Mouse (Mus musculus): ENCODE results near the gene Sh3gl1. TPM values are rescaled to one million over a fixed set of nuclear protein-coding genes. Genes with fewer than 3 reads are reported as not detected.

Sh3gl1 gene
- polyA plus RNA-seq, 1 experiment from 2014 or later, result 129 TPM

DNA sequence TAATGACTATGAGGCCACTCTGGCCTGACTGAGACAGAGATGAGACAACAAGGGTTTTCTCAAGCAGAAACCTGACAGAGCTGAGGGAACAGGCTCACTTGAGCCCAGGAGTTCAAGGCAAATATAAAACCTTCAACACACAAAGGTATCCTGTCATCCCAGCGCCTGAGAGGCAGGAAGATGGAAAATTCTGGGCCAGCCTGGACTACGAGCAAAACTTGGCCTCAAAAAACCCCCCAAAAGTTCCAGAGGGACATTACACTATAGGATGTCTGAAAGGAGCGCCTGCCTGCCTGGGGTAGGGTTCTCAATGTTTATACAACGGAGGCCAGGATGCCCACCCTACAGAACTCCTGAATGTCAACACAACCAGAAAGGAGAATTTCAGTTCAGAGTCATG lies 1.2 kb downstream of the Sh3gl1 start:
- no peak for ATAC-seq (replicated peaks; ENCODE audit: low FRiP score)
- Histone ChIP-seq H3K9ac (ENCODE audit: low read length) (peak overlapping the region; percentile 93), H3K27me3 (ENCODE audit: control insufficient read depth, insufficient read depth, low read length) (no peaks in the 10 kb centered on the region), H3K9me3 (ENCODE audit: control insufficient read depth, low read length) (no peaks in the 10 kb centered on the region), H3K36me3 (ENCODE audit: control insufficient read depth, insufficient read depth, low read length) (peaks cover 2% of the 10 kb centered on the region; the same call in 1 of the 2 replicates), H3K4me2 (ENCODE audit: low read depth, low read length, severe bottlenecking) (peak overlapping the region; percentile 57), H3K27ac (ENCODE audit: low read depth, low read length) (no peak overlapping the region), H3K4me3 (ENCODE audit: low read depth, low read length) (peak overlapping the region; percentile 85), H3K4me1 (replicated peaks; ENCODE audit: control insufficient read depth, insufficient read depth, low read length) (peaks cover 8% of the 10 kb centered on the region)
- no peak for DNase-seq (ENCODE audit: low spot score)
- 87% methylated on average over 4 of the region's 4 CpGs for WGBS

DNA sequence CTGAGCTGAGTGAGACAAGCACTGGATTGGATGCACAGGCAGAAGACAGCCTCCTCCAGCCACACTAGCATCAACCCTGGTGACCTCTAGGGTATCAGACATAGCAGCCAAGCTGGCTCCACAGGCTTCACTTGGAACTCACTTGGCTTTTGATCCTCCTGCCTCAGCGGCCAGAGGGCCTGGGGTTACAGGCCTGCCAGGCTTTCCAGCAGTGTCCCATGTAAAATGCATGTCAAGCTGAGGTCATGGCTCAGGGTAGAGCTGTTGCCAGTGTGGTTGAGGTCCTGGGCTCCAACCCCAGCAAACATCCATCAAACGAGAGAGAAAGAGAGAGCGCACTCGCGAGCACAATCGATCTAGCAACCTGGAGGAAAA lies 1.7 kb downstream of the Sh3gl1 start:
- no peaks in the 10 kb centered on the region for H3K27me3 ChIP-seq (ENCODE audit: control insufficient read depth, insufficient read depth, low read length)
- no peak overlapping the region for H3K4me3 ChIP-seq (ENCODE audit: low read depth, low read length)
- H3K9me3 ChIP-seq (ENCODE audit: control insufficient read depth, low read length), result no peaks in the 10 kb centered on the region
- H3K4me2 ChIP-seq (ENCODE audit: low read depth, low read length, severe bottlenecking), result no peak overlapping the region
- no peak overlapping the region for H3K27ac ChIP-seq (ENCODE audit: low read depth, low read length)
- 90% methylated on average over 6 of the region's 6 CpGs for WGBS
- DNase-seq (ENCODE audit: low spot score) (no peak), ATAC-seq (replicated peaks; ENCODE audit: low FRiP score) (no peak)
- peaks cover 2% of the 10 kb centered on the region; the same call in 1 of the 2 replicates for H3K36me3 ChIP-seq (ENCODE audit: control insufficient read depth, insufficient read depth, low read length)
- peaks cover 8% of the 10 kb centered on the region for H3K4me1 ChIP-seq (replicated peaks; ENCODE audit: control insufficient read depth, insufficient read depth, low read length)
- no peak overlapping the region; the same call in 1 of the 2 replicates for H3K9ac ChIP-seq (ENCODE audit: low read length)

DNA sequence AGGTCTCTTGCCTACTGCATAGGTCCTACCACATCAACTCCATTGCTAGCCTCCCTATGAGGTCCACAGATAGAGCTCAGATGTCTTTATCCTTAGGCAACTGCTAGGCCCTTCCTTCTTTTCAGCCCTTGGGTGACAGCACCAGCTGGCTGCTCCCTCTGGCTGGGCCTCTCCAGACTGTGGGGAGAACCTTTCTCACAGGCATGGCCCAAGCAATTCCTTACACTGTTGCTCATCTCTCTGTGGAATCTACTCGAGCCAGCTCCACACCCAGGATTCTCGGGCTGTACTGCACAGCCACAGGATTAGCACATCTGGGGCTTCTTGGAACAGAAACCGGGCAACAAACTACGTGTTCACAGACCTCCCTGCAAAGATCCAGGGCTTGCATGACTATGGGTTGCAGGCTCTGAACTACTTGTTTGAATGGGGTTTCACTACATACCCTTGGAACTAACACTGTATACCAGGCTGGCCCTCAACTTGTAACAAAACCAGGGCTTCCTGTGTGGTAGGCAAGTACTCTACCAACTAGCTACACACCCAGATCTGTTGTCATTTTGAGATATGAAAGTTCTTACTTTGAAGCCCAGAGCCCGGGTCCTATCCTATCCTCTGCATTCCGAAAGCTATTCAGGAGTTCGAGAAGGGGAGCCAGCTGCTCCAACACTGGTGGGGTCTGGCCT lies 2.3 kb downstream of the Sh3gl1 start:
- Histone ChIP-seq H3K9me3 (ENCODE audit: control insufficient read depth, low read length) (no peaks in the 10 kb centered on the region), H3K4me2 (ENCODE audit: low read depth, low read length, severe bottlenecking) (no peak overlapping the region), H3K27ac (ENCODE audit: low read depth, low read length) (no peak overlapping the region), H3K9ac (ENCODE audit: low read length) (no peak overlapping the region), H3K27me3 (ENCODE audit: control insufficient read depth, insufficient read depth, low read length) (no peaks in the 10 kb centered on the region), H3K4me1 (replicated peaks; ENCODE audit: control insufficient read depth, insufficient read depth, low read length) (peaks cover 8% of the 10 kb centered on the region), H3K4me3 (ENCODE audit: low read depth, low read length) (no peak overlapping the region), H3K36me3 (ENCODE audit: control insufficient read depth, insufficient read depth, low read length) (peaks cover 2% of the 10 kb centered on the region; the same call in 1 of the 2 replicates)
- DNase-seq (ENCODE audit: low spot score) (no peak), ATAC-seq (replicated peaks; ENCODE audit: low FRiP score) (no peak)
- WGBS, result 90% methylated on average over 7 of the region's 7 CpGs

DNA sequence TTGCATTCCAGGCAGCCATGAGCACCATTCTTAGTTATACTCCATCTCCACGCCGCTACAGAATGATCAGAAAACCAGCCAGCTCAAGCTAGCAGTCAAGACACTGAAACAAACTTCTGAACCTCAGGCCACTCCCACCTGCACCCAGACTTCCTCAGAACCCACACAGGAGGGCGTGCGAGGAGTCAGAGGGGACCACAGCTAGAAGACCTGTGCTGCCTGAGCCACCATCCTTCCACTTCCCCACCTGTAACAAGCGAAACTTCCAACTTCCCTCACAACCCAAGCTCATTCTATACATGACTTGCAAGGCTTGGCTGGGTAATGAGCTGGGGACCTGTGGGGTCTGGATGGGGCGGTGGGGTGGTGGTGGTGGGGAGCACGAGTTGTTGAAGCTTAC lies 3.6 kb downstream of the Sh3gl1 start:
- no peak overlapping the region for H3K4me3 ChIP-seq (ENCODE audit: low read depth, low read length)
- H3K9me3 ChIP-seq (ENCODE audit: control insufficient read depth, low read length), result no peaks in the 10 kb centered on the region
- peaks cover 2% of the 10 kb centered on the region; the same call in 1 of the 2 replicates for H3K36me3 ChIP-seq (ENCODE audit: control insufficient read depth, insufficient read depth, low read length)
- DNase-seq (ENCODE audit: low spot score) (no peak), ATAC-seq (replicated peaks; ENCODE audit: low FRiP score) (no peak)
- H3K27ac ChIP-seq (ENCODE audit: low read depth, low read length), result no peak overlapping the region
- H3K27me3 ChIP-seq (ENCODE audit: control insufficient read depth, insufficient read depth, low read length), result no peaks in the 10 kb centered on the region
- H3K9ac ChIP-seq (ENCODE audit: low read length), result no peak overlapping the region
- WGBS, result 79% methylated on average over 7 of the region's 7 CpGs
- no peak overlapping the region for H3K4me2 ChIP-seq (ENCODE audit: low read depth, low read length, severe bottlenecking)
- H3K4me1 ChIP-seq (replicated peaks; ENCODE audit: control insufficient read depth, insufficient read depth, low read length), result peaks cover 8% of the 10 kb centered on the region

DNA sequence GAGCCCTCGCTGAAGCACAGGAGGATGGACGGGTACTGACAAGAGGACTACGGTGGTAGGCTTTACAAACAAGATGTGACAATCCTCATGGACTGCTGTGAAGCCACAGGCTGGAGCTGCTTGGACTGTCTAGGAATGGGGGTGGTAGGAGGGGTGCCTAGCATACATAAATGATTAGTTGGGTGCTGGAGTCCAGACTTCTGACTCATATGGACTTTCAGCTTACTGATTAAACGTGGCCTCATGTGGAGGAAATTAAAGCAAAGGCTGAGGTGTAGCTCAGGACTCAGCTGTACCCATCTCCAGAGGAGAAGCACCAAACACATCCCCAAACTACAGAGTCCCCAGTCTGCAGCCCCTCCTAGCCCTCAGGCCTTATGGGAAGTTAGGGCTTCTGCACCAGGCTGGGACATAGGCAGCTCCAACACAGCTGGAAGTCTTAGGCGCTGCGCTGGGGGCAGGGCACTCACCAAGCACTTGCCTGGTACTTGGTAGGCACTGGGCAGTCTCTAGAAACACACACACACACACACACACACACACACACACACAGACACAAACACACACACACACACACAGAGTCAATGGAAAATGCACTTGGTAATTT lies 4.2 kb downstream of the Sh3gl1 start:
- H3K36me3 ChIP-seq (ENCODE audit: control insufficient read depth, insufficient read depth, low read length), result peaks cover 2% of the 10 kb centered on the region; the same call in 1 of the 2 replicates
- WGBS, result 81% methylated on average over 6 of the region's 6 CpGs
- no peak overlapping the region for H3K4me2 ChIP-seq (ENCODE audit: low read depth, low read length, severe bottlenecking)
- no peak overlapping the region for H3K27ac ChIP-seq (ENCODE audit: low read depth, low read length)
- no peaks in the 10 kb centered on the region for H3K9me3 ChIP-seq (ENCODE audit: control insufficient read depth, low read length)
- H3K9ac ChIP-seq (ENCODE audit: low read length), result no peak overlapping the region
- H3K4me3 ChIP-seq (ENCODE audit: low read depth, low read length), result no peak overlapping the region
- DNase-seq (ENCODE audit: low spot score) (no peak), ATAC-seq (replicated peaks; ENCODE audit: low FRiP score) (no peak)
- peaks cover 8% of the 10 kb centered on the region for H3K4me1 ChIP-seq (replicated peaks; ENCODE audit: control insufficient read depth, insufficient read depth, low read length)
- no peaks in the 10 kb centered on the region for H3K27me3 ChIP-seq (ENCODE audit: control insufficient read depth, insufficient read depth, low read length)

DNA sequence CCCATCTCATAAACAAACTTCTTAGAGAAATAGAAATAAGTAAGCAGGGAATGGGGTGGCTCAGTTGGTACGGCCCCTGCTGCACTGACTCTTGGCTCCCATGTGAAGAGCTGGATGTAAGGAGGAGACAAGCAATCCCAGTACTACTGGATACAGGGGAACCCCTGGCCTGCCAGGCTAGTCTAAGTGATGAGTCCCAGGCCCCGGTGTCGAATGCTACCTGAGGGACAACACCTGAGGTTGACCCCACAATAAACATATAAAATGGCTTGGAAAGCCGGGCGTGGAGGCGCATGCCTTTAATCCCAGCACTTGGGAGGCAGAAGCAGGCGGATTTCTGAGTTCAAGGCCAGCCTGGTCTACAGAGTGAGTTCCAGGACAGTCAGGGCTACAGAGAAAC lies 5.0 kb downstream of the Sh3gl1 start:
- no peak for ATAC-seq (replicated peaks; ENCODE audit: low FRiP score)
- DNase-seq (ENCODE audit: low spot score), result no peak
- no peaks in the 10 kb centered on the region for H3K27me3 ChIP-seq (ENCODE audit: control insufficient read depth, insufficient read depth, low read length)
- H3K4me2 ChIP-seq (ENCODE audit: low read depth, low read length, severe bottlenecking), result no peak overlapping the region
- no peaks in the 10 kb centered on the region for H3K9me3 ChIP-seq (ENCODE audit: control insufficient read depth, low read length)
- peaks cover 2% of the 10 kb centered on the region; the same call in 1 of the 2 replicates for H3K36me3 ChIP-seq (ENCODE audit: control insufficient read depth, insufficient read depth, low read length)
- H3K4me1 ChIP-seq (replicated peaks; ENCODE audit: control insufficient read depth, insufficient read depth, low read length), result peaks cover 6% of the 10 kb centered on the region
- H3K27ac ChIP-seq (ENCODE audit: low read depth, low read length), result no peak overlapping the region
- WGBS, result 88% methylated on average over 7 of the region's 7 CpGs
- H3K4me3 ChIP-seq (ENCODE audit: low read depth, low read length), result no peak overlapping the region
- H3K9ac ChIP-seq (ENCODE audit: low read length), result no peak overlapping the region

DNA sequence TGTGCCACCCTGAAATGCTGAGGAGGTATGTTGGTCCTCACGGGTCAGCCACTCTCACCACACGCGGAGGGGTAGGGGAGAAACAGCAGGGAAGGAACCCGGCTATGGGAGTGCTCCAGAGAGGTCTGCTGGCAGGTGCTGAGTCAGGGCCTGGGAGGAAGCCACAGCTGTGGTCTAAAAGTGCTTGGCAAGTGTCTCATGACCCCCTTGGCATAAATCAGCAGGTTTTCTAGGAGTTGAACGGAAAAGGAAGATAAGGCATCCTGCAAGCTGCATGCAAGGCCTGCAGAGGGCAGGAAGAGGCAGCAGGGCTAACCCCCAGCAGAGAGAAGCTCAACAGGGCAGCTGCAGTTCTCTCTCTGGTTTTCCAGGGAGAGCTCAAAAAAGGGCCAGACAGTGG lies 5.5 kb downstream of the Sh3gl1 start:
- Histone ChIP-seq H3K4me1 (replicated peaks; ENCODE audit: control insufficient read depth, insufficient read depth, low read length) (peaks cover 6% of the 10 kb centered on the region), H3K4me2 (ENCODE audit: low read depth, low read length, severe bottlenecking) (no peak overlapping the region), H3K4me3 (ENCODE audit: low read depth, low read length) (no peak overlapping the region), H3K9me3 (ENCODE audit: control insufficient read depth, low read length) (no peaks in the 10 kb centered on the region), H3K36me3 (ENCODE audit: control insufficient read depth, insufficient read depth, low read length) (peaks cover 2% of the 10 kb centered on the region; the same call in 1 of the 2 replicates), H3K27ac (ENCODE audit: low read depth, low read length) (no peak overlapping the region), H3K27me3 (ENCODE audit: control insufficient read depth, insufficient read depth, low read length) (no peaks in the 10 kb centered on the region), H3K9ac (ENCODE audit: low read length) (no peak overlapping the region)
- ATAC-seq (replicated peaks; ENCODE audit: low FRiP score) (no peak), DNase-seq (ENCODE audit: low spot score) (no peak)
- WGBS, result 81% methylated on average over 5 of the region's 5 CpGs

DNA sequence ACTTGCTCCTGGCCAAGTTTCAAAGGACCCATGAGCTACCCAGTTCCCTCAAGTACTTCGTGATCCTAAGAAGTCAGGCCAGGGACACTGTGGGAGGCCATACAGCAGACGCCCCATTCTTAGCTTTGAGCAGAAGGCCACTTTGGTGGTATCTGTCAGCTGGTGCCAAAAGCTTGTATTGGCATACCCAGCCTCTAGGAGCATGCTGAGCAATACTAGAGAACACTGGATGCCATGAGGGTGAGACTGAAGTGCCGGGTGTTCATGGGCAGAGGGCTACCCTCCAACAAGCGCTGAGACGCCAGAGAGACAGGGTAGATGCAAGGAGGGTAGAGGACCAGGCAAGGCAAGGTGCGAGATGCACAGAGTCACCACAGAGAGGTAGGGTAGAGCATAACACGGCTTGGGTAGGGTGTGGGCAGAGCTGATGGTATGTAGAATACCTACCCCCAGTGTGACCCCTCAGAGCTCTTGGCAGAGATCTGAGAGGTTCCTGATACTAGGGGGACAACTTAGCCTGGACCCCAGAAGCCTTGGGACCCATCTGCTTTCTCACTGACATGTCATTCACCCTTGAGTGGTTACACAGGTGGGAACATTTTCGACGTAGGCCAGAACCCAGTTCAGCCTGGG lies 6.1 kb downstream of the Sh3gl1 start:
- no peak for ATAC-seq (replicated peaks; ENCODE audit: low FRiP score)
- no peak overlapping the region for H3K4me3 ChIP-seq (ENCODE audit: low read depth, low read length)
- H3K4me2 ChIP-seq (ENCODE audit: low read depth, low read length, severe bottlenecking), result no peak overlapping the region
- H3K4me1 ChIP-seq (replicated peaks; ENCODE audit: control insufficient read depth, insufficient read depth, low read length), result peaks cover 3% of the 10 kb centered on the region
- no peak overlapping the region for H3K27ac ChIP-seq (ENCODE audit: low read depth, low read length)
- H3K9ac ChIP-seq (ENCODE audit: low read length), result no peak overlapping the region
- H3K9me3 ChIP-seq (ENCODE audit: control insufficient read depth, low read length), result no peaks in the 10 kb centered on the region
- H3K36me3 ChIP-seq (ENCODE audit: control insufficient read depth, insufficient read depth, low read length), result peaks cover 2% of the 10 kb centered on the region; the same call in 1 of the 2 replicates
- DNase-seq (ENCODE audit: low spot score), result no peak
- WGBS, result 94% methylated on average over 9 of the region's 9 CpGs
- H3K27me3 ChIP-seq (ENCODE audit: control insufficient read depth, insufficient read depth, low read length), result no peaks in the 10 kb centered on the region

Data from forebrain, embryonic 11.5 days (tissue).